Mouse (Mus musculus): ENCODE data around the gene Traf3.

Traf3 gene

DNA sequence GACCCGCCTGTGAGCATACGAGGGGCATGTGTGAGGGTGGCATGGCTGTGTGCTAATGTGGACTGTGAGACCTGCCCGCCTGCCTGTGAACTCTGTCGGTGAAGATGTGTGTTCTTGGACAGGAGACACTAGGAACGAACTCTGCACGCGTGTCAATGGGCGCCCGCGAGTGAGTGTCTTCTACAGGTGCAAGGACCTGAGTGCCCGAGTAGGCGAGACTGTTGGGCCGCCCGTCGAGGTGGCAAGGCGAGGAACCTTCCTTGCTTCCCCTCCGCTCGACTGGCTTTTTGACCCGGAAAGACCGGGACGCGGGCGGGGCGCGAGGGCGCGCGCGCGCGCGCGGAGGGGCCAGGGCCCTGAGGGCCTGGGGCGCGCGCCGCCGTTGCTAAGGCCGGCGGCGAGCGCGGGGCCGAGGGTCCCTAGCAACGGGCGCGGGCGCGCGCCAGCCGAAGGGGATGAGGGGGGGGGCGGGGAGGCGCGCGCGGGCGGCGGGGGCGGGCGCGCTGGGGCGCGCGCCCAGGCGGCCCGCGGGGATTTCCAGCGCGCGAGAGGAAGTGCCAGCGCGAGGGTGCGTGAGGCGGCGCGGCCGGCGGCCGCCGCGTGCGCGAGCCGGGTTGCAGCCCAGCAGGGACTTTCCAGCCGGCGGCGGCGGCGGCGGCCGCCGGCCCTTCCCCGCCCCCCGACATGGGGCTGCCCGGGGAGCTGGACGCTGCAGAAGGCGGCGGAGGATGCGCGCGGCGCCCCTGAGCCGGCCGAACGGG, at the start of gene Traf3:
Gene Traf3 (plus strand): TSS at position 540 of the 761 bp plus-strand sequence.
- DNase-seq (ENCODE audit: low spot score), result no peak

DNA sequence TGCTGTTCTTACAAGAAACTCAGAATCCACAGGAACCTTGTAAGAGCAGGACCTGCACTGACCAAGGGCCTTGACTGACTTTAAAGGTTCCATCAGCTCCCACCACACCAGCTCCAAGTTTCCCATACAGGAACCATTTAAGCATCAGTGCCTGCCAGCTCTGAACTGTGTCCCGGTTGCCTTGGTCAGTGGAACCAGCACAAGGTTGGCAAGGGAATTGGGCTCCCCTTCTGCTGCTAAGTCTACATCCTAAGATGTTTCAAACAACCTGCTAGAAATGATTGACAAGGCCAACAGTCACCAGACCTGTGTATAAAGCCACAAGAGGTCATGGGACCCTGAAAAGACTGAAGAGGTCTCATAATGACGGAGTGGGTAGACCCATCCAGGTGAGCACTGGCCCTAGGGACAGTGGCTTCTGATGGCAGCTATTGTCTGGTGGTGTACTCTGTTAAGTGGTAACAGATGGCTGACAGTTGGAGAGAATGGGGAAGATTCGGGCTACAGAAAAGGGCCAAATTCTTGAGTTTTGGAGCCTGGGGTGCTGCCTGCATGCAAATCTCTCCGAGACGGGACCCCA, 46.6 kb upstream of the Traf3 start:
- no peak for DNase-seq (ENCODE audit: low spot score)

DNA sequence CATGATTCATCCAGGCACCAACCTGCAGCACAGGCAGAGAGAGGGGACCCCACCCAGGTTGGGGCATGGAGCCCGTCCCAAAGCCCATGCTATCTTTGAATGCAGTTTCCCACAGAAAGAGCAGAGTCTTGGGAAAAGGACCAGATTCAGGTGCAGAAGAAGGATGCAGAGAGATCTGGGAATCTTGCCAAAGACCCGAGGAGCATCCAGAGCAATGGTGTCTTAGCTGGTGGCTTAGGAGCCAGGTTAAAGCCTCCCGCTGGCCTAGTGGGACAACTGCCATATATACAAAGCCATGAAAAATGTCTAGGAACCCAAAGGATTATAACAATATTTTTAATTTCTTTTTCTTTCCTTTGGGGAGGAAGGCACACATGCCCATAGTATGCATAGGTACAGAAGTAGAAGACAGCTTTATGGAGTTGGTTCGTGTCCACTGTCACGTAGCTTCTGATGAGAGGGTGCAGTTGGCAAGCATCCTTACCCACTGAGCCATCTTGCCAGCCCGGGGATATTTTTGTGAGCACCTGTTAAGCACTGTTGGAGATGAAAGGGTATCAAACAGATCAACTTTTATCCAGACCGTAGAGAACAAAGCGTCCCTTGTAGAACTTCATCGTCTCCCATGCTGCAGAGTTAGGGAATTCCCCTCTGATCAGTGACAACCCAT, 45.1 kb upstream of the Traf3 start:
- no peak for DNase-seq (ENCODE audit: low spot score)

GRCm38 (mm10) chr12:111122332-111122852, 43.8 kb upstream of the Traf3 start:
- DNase-seq (ENCODE audit: low spot score), result no peak

DNA sequence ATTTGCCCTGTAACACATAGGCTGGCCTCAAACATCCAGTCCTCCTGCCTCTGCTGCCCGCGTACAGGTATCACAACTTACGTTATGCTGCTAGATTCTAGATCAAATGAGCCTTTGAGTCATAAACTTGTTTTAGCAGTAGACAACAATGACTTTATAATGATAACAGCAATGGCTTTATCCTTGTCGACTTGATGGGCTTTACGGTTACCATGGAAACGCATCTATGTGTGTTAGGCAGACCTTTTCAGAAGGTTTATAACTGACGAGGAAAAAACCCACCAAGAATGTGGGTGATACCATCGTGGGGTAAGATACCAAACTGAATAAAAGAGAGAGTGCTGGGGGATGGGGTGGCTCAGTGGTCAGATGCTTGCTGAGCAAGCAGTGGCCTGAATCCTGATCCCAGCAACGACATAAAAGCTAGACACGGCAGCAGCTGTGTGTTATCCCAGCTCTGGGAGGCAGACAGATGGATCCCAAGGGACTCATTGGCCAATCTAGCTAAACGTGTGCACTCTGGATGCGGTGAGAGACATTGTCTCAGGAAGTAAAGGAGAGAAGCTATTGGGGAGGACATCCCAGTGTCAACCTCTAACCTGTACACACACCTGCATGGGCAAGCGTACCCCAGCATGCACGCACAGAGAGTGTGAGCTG, 41.4 kb upstream of the Traf3 start:
- DNase-seq (ENCODE audit: low spot score), result no peak

GRCm38 (mm10) chr12:111125666-111126065, 40.5 kb upstream of the Traf3 start:
- DNase-seq (ENCODE audit: low spot score), result no peak

- no peak for DNase-seq (ENCODE audit: low spot score)
Measured at GRCm38 (mm10) chr12:111134169-111134568, 32.0 kb upstream of the Traf3 start.

DNA sequence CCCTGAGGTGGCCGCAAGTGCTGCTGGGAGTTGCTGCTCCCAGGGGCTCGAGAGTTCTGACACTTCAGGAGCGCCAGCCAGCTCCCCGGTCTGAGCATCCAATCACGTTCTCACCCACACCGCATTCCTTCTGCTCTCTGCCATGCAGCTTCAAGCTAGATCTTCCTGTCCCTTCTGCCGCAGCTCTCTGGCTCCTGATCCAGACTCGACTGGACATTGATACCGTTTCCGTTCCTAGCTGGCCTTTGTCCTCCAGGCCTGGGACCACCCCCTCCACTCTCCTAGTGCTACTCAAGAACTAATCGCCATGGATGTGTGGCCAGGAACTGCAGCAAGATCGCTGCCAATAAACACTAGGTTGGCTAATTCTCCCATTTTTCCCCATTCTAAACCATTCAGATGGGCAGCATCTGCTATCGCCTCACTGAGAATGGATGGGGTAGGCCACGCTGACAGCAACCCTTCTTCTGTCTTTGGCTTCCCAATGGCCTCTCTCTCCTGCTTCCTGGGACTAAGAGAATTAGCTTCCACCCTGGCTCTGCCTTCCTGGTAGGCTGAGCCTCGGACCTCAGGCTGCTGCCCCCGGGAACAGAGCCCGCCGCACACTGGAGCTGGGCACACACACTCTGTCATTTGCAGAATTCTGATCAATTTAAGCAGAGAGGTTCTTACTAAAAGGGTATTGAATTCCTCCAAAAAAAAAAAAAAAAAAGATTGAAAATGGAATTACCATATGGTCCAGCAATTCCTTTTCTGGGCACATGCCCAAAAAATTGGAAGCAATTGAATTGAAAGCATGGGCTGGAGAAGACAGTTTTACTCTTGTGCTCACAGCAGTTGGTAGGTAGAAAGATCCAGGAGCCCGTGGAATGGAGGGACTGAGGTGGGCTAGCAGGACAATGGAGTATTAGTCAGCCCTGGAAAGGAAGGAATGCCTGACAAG, 31.1 kb upstream of the Traf3 start:
- DNase-seq (ENCODE audit: low spot score), result no peak

DNA sequence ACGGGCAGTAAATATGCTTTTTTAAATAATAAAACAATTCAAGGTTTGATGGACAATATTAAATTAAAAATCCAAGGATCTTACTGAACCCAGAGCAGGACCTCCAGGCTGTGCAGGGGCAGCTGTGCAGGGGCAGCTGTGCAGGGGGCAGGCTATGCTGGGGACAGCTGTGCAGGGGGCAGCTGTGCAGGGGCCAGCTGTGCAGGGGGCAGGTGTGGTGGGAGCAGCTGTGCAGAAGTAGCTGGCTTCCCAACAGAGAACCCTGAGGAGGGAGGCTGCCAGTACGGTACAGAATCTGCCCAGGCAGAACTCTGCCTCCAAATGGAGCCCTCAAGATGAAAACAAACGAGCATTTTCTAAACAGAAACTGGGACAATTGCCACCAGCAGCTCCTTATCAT, 30.2 kb upstream of the Traf3 start:
- no peak for DNase-seq (ENCODE audit: low spot score)

DNA sequence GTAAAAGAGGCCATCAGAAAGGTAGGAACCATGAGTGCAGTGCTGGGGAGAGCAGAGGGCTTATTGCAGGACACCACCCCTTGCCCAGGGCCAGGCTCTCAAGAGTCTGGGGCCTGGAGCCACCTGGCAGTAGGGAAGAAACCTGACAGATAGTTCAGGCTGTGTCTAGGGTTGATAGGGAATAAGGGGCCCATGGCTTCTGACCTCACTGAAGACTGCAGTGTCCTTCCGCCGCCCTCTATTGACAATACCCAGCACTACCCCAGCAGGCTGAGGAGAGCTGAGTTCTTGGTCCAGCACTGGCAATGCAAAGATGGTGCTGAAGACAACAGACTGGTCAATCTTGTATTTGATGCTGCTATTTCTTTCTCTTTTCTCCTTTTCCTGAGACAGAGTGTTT, 29.1 kb upstream of the Traf3 start:
- DNase-seq (ENCODE audit: low spot score), result no peak

DNA sequence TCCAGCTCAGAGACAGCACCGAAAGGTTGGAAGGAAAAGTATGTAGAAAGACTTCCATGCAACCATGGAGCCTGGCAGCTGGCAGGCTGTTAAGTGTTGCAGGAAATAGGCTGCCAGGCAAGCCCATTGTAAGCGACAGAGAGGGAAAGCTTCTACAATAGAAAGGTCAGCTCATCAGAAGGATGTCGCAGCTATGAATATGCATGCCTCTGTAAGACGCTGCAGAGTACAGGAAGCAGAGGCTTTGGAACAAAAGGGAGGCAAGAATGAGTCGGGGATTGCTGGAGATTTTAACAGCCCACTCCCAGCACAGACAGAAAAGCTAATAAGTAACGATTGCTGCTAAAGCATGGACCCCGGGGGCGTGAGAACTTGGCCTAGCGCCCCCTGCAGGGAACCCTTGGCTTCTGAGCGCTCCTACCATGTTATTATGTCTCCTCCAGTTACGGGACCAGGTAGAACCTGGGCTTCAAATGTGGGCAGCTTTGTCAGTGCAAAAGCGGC, 23.1 kb upstream of the Traf3 start:
- no peak for DNase-seq (ENCODE audit: low spot score)

GRCm38 (mm10) chr12:111143509-111144063, 22.6 kb upstream of the Traf3 start:
- no peak for DNase-seq (ENCODE audit: low spot score)

DNA sequence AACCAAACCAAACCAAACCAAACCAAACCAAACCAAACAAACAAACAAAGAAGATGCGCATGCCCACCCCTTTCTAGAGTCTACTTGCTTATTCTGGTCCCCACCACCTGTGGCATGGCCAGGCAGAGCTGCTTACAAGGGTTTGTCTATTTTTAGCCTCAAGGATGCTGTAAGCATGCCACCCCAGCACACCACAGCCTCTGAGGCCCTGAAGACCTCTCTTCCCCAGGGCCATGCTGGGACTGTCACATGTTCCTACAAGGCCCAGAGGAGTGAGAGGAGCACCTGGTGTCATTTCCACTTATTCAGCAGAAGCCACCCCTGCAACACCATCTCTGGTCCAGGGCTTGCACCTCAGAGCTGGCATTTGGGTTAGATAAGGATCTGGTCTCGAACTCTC, 21.6 kb upstream of the Traf3 start:
- DNase-seq (ENCODE audit: low spot score), result no peak

DNA sequence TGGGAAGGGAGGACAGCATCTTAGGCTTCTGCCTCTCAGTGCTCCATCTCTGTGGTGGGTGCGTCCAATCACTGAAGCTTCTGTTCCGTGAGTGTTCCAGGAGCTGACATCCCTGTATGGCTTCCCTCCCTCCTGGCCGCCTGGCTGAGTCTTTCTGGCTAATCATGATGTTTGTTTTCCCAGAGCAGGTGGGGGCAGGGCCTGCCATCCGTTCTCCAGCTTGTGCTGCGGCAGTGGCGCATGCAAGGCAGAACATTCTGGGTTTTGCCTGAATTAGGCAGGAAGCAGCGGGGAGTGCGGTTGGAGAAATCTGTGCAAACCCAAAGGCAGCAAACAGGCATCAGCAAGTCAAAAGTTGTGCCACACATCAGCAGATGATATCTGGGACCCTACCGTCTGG, 20.9 kb upstream of the Traf3 start:
- DNase-seq (ENCODE audit: low spot score), result no peak

- no peak for DNase-seq (ENCODE audit: low spot score)
Measured at GRCm38 (mm10) chr12:111149495-111150235, 16.5 kb upstream of the Traf3 start.

GRCm38 (mm10) chr12:111150236-111150596, 16.0 kb upstream of the Traf3 start:
- DNase-seq (ENCODE audit: low spot score), result no peak

- no peak for DNase-seq (ENCODE audit: low spot score)
Measured at GRCm38 (mm10) chr12:111151422-111152156, 14.6 kb upstream of the Traf3 start.

DNA sequence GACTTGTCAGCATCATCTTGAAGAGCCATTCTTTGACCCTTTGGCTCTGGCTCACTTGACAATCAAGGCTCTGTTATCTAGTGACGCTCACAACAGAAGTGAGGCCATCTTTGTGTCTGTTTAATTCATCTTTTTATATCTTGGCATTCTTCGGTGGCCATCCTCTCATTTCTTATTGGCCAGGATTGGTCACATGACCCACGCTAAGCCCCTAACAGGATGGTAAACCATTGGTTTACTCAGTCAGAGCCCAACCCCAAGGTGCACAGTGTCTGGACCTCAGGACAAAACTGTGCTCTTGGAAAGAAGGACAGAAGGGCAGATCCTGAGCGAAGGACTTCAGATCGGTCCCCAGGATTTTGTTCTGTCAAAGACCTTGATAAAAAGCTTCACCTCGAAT, 13.6 kb upstream of the Traf3 start:
- DNase-seq (ENCODE audit: low spot score), result no peak

DNA sequence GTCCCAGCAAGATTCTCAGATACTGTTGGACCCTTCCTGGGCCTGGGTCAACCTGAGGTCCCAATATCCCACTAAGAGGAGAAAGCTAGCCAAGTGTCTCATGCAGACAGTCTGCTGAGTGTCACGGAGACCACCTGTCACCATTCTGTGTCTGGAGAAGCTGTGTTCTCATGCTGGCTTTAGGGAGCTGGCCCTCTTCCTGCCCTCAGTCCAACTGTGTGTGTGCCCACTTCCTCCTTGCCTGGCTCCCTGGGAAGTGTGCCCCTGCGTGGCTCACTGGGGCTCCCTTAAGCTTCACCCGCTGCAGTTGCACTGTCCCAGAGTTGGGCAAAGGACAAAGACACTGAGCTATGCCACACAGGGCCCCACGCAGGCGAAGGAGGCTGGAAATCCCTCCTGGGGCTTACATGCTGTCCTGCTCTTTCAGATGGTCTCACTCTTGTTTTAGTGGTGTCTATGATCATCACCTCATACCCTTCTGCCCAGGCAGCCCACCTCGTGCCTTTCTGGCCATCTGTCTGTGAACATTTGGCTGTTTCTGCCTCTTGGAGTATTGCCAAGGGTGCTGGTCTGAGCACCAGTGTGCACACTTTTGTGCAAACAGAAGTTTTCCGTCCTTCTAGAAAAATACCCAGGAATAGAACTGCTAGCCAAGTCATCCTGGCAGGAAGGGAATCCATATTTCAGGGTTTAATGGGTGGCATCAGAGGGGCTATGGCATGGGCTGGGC, 13.0 kb upstream of the Traf3 start:
- DNase-seq (ENCODE audit: low spot score), result no peak

All from urinary bladder, postnatal 10 days (tissue).